Mouse (Mus musculus): ENCODE measurements around the gene Rnpepl1. TPM values are rescaled to one million over a fixed set of nuclear protein-coding genes. Genes with fewer than 3 reads are reported as not detected.

The Rnpepl1 gene
- total RNA-seq, 2 experiments from 2014 or later = 73.8 to 74.1 TPM

- no peak for DNase-seq
Measured at GRCm38 (mm10) chr1:92907632-92908360, 2.8 kb upstream of the Rnpepl1 start.

GRCm38 (mm10) chr1:92908664-92909063 lies 1.9 kb upstream of the Rnpepl1 start:
- DNase-seq = no peak

GRCm38 (mm10) chr1:92909068-92909467 lies 1.5 kb upstream of the Rnpepl1 start:
- no peak for DNase-seq

- DNase-seq = peak; percentile 68
Measured at GRCm38 (mm10) chr1:92910925-92911720, 540 bp downstream of the Rnpepl1 start.

GRCm38 (mm10) chr1:92911721-92912138 lies 1.1 kb downstream of the Rnpepl1 start:
- DNase-seq = no peak

GRCm38 (mm10) chr1:92912286-92912685 lies 1.7 kb downstream of the Rnpepl1 start:
- DNase-seq = no peak

GRCm38 (mm10) chr1:92914239-92914638 lies 3.7 kb downstream of the Rnpepl1 start:
- DNase-seq = no peak

GRCm38 (mm10) chr1:92914993-92915392 lies 4.4 kb downstream of the Rnpepl1 start:
- DNase-seq = no peak

GRCm38 (mm10) chr1:92916725-92917124 lies 6.1 kb downstream of the Rnpepl1 start:
- DNase-seq = no peak

GRCm38 (mm10) chr1:92919151-92919550 lies 8.6 kb downstream of the Rnpepl1 start:
- no peak for DNase-seq

GRCm38 (mm10) chr1:92919775-92920174 lies 9.2 kb downstream of the Rnpepl1 start:
- no peak for DNase-seq

- DNase-seq = no peak
Measured at GRCm38 (mm10) chr1:92920474-92921200, 10.1 kb downstream of the Rnpepl1 start.

GRCm38 (mm10) chr1:92921496-92921895 lies 10.9 kb downstream of the Rnpepl1 start:
- no peak for DNase-seq

- DNase-seq = no peak
Measured at GRCm38 (mm10) chr1:92930171-92930706, 19.7 kb downstream of the Rnpepl1 start.

- no peak for DNase-seq
Measured at GRCm38 (mm10) chr1:92933611-92934010, 23.0 kb downstream of the Rnpepl1 start.

GRCm38 (mm10) chr1:92934182-92934827 lies 23.7 kb downstream of the Rnpepl1 start, which contains the start of gene Capn10:
Capn10 (plus strand) TSS chr1:92934376.
- DNase-seq = peak; percentile 91

GRCm38 (mm10) chr1:92935054-92935962 lies 24.7 kb downstream of the Rnpepl1 start:
- peak; percentile 39 for DNase-seq

- no peak for DNase-seq
Measured at GRCm38 (mm10) chr1:92935977-92936376, 25.4 kb downstream of the Rnpepl1 start.

GRCm38 (mm10) chr1:92936467-92936866 lies 25.9 kb downstream of the Rnpepl1 start:
- DNase-seq = no peak

- DNase-seq = no peak
Measured at GRCm38 (mm10) chr1:92937797-92938196, 27.2 kb downstream of the Rnpepl1 start.

- DNase-seq = no peak
Measured at GRCm38 (mm10) chr1:92939746-92940145, 29.2 kb downstream of the Rnpepl1 start.

Measured in heart, postnatal 4 days (tissue).